Mouse (Mus musculus) right cerebral cortex, postnatal 4 days (tissue): Measurements from ENCODE around the gene Mbtps2.

ENCODE experiments used
- DNase-seq: peaks from one replicate; pipeline ENCODE4 v3.0.0-alpha.2; 2022

The Mbtps2 gene

GRCm38 (mm10) chrX:157501871-157502270 lies 96.6 kb downstream of the Mbtps2 start:
- DNase-seq = no peak

GRCm38 (mm10) chrX:157500004-157500403 lies 98.5 kb downstream of the Mbtps2 start:
- DNase-seq = no peak

GRCm38 (mm10) chrX:157493159-157493558 lies 105.4 kb downstream of the Mbtps2 start:
- no peak for DNase-seq

GRCm38 (mm10) chrX:157491944-157492726 lies 106.4 kb downstream of the Mbtps2 start, which contains the start of gene Sms:
Gene Sms, minus strand, starts transcription at chrX:157492287.
- DNase-seq = peak; percentile 54

- peak; percentile 39 for DNase-seq
Measured at GRCm38 (mm10) chrX:157491145-157491935, 107.2 kb downstream of the Mbtps2 start.

GRCm38 (mm10) chrX:157490769-157491144 lies 107.8 kb downstream of the Mbtps2 start:
- peak; percentile 8 for DNase-seq

GRCm38 (mm10) chrX:157489871-157490721 lies 108.4 kb downstream of the Mbtps2 start:
- no peak for DNase-seq

- no peak for DNase-seq
Measured at GRCm38 (mm10) chrX:157488831-157489230, 109.7 kb downstream of the Mbtps2 start.

GRCm38 (mm10) chrX:157486765-157487164 lies 111.8 kb downstream of the Mbtps2 start:
- DNase-seq = no peak
